Mouse (Mus musculus): ENCODE data around the gene Fam198b. TPM values are rescaled to one million over a fixed set of nuclear protein-coding genes. Genes with fewer than 3 reads are reported as not detected.
A peak's percentile ranks its signal among the peaks of the same experiment; 100 is the strongest.
"Not testable (repeated sequence)": the region's sequence is repeated elsewhere in the genome, so short reads cannot be mapped to it uniquely, and the experiment has no call there.

The Fam198b gene
- total RNA-seq, 2 experiments from 2014 or later, result 18.5 to 19.7 TPM

- intact Hi-C loops (cut with DNase I), result loop anchor here (2.0 kb wide), 1 partner anchor 27 kb away; no protein-coding TSS in a partner anchor
- DNase-seq, result no peak
Measured at GRCm38 (mm10) chr3:79914012-79914411, 29.7 kb downstream of the Fam198b start.

GRCm38 (mm10) chr3:79916185-79916584, 31.9 kb downstream of the Fam198b start:
- intact Hi-C loops (cut with DNase I), result no loop called here
- no peak for DNase-seq

GRCm38 (mm10) chr3:79918761-79919160, 34.4 kb downstream of the Fam198b start:
- intact Hi-C loops (cut with DNase I), result no loop called here
- DNase-seq, result no peak

DNA sequence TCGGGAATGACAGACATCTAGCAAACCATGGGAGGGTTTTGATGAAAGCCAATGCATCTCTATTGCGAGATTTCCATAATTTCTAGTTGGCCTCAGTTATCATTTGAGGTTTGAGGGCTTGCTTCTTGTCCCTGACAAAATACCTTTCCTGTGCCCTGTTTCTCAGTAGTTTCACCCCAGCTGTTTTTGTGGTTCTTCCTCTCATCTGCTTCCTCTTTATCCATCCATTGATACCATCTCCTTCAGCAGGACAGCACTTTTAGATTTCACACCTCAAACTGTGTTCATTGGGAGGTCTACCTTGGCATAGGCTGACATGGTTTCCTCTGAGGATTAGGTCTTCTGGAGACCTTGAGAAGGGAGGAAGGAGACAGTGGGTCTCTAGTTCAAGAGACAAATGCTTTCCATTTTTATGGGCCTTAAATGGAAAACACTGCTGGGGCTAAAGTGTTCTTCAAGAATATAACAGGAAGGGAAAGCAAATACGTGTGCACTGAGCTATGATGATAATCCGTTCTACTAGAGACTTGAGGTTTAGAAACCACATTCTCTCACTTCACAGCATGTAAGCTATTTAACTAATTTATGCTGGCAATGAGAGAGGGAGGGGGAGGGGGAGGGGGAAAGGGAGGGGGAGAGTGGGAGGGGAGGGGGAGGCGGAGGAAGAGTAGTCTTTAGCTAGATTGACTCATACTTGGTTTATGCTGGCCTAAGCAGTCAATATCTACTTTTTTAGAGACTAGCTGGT, 41.8 kb downstream of the Fam198b start:
- DNase-seq, result no peak
- intact Hi-C loops (cut with DNase I), result loop anchor here (5.0 kb wide), 1 partner anchor 39 kb away; no protein-coding TSS in a partner anchor

DNA sequence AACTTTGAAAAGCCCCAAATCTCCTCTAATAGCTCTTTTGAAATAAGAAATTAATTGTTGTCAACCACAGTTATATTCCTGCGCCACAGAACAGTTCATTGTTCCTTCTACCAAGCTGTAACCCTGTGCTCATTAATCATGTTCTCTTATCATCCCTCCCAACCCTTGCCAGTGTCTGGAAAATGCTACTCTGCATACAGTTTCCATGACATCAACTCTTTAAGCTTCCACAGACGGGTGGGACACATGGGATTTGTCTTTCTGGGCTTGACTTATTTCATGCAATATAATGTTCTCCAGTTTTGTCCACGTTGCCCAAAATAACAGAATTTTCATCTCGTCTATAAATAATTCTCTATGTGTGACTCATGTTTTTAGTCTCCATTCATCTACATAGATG, 42.7 kb downstream of the Fam198b start:
- DNase-seq, result no peak
- intact Hi-C loops (cut with DNase I), result loop anchor here (5.0 kb wide), 1 partner anchor 40 kb away; no protein-coding TSS in a partner anchor

- DNase-seq, result no peak
- intact Hi-C loops (cut with DNase I), result loop anchor here (5.0 kb wide), 1 partner anchor 41 kb away; no protein-coding TSS in a partner anchor
Measured at GRCm38 (mm10) chr3:79928409-79928808, 44.1 kb downstream of the Fam198b start.

GRCm38 (mm10) chr3:79930141-79930744, 45.9 kb downstream of the Fam198b start:
- intact Hi-C loops (cut with DNase I), result no loop called here
- no peak for DNase-seq

DNA sequence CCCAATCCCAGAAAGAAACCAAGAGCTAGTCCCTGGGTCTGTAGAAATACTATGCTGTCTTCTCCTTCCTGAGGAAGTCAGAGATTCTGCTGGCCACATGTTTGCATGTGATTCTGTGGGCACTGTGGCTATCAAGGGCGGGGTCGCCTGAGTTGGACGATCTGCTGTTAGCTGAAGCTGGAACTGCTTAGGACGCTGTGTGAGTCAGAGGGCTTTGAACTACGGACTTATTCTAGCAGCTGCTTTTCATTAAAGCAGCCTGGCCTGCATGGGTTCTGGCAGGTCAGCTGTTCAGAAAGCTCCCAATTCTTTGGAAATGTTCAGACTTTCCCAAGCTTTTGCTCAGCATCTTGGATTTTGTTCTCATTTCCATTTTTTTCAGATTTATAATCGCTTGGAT, 51.9 kb downstream of the Fam198b start:
- peak; percentile 50 to 56 for DNase-seq
- intact Hi-C loops (cut with DNase I), result no loop called here

DNA sequence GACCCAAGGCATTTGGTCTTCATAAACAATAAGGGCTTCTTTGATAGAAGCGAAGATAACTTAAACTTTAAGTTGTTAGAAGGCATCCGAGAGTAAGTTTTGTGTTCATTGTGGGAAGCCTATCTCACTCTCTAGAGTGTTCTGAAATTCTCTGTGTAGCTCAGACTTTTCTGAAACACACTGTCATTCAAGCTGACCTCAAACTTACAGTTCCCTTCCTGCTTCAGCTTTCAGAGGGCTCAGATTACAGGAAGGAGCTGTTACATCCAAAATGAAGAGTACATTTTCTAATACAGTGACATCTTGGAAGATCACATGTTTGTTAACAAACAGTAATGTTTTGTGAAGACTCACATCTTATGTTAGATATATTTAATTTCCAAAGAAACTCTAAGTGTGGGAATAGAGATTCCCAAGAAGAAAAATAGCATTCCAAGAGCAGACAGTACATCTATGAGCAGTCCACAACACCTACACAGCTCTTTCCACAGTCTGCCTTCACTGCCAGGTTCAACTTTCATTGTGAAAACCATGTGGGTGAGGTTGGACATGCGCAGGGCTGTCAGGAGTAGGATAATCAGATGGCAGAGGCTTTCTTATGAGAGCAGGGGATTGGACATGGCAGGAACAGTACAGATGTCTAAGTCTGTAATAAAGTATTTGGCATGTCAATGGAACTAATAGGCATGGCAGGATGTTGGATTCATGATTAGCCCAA, 52.6 kb downstream of the Fam198b start:
- intact Hi-C loops (cut with DNase I), result no loop called here
- DNase-seq, result no peak

DNA sequence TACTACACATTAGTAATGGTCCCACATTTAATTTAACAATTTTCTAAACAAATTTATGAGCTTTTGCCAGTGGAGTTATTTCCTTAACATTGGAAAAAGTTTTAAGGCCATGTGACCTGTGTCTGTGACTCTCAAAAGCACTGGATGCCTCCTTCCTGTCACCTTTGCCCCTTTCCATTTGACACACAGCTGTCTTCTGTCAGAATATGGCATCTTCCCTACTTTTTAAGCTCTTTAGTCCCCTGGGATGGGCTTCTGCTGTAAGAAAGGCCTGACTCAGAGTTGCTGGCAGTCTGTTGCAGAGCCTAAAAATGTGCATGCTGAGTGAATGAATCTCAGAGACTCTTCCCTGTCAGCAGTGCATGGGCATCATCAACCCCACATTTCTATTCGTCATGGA, 63.4 kb downstream of the Fam198b start:
- intact Hi-C loops (cut with DNase I), result loop anchor here (5.0 kb wide), 1 partner anchor 110 kb away; no protein-coding TSS in a partner anchor
- peak; percentile 34 to 54 for DNase-seq

DNA sequence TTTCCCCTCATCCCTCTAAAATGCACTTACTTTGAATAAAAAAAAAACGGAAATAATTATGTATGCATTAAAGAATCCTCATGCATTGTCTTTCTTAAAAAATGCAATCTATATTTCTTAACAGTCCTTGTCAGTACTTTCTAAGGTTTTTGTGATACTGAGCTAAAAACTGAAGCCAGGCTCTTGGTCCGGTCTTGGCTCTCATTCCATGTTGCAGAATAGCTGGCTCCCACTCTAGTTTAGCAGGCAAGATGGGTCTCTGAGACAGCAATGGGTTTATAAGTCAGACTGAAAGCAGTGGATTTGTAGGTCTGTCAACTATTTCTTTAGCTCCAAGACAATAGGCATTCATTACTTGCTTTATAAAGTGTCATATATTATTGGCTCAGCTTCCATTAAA, 63.8 kb downstream of the Fam198b start:
- DNase-seq, result no peak
- intact Hi-C loops (cut with DNase I), result loop anchor here (5.0 kb wide), 1 partner anchor 109 kb away; no protein-coding TSS in a partner anchor

- intact Hi-C loops (cut with DNase I), result no loop called here
Measured at GRCm38 (mm10) chr3:79953164-79953759, 68.9 kb downstream of the Fam198b start.

DNA sequence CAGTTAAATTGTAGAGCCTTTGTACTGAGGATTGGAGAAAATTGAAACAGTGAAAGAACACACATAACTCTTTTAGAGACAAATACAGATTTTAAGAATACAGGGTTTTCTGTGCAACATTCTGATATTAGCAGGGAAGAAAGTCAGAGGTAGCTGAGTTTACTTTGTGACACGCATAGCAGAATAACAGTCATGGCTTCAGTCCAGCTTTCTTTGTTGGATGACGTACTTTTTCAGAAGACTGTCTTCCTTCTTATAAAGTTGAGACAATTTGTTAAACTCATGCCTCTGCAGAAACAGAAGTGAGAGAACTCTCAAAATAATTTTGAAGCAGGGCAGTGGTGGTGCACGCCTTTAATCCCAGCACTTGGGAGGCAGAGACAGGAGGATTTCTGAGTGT, 70.9 kb downstream of the Fam198b start:
- intact Hi-C loops (cut with DNase I), result no loop called here
- DNase-seq, result no peak

More at GRCm38 (mm10) chr3:79953164-79953759, 68.9 kb downstream of the Fam198b start:
- DNase-seq, result no peak

DNA sequence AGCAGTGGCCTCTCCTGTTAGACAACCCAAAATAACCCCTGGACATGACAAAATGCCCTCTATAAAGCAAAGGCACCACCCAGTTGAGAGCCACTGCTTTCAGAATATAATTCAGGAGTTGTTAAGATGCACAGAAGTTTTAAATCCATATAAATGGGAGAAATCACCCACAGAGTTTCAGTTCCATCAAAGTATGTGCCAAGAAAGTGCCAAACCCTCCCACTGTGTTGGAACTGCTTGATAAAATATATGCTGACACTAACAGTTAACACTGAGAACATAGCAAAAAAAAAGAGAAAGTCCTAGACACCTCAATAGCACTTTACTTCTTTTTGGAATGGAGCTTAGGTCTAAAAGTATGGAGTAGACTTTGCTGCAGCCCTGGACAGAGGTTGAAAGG, 72.5 kb downstream of the Fam198b start:
- intact Hi-C loops (cut with DNase I), result no loop called here
- DNase-seq, result no peak

DNA sequence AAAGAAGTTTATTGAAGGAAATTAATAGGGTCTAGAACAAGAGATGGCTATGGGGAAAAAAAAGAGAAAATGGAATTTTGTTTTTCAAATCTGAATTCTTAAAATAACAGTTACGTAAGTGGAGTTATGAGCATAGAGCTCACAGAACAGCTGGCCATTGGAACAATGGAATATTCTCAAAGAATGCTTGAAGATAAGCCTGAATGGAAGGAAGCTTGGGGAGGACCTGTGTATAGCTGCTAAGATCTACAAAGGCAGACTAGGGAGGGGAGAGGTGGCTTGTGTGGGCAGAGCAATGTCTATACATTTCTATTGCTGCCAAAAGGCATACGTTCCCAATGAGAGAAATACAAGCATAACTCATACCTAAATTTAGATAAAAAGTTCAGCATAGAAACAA, 73.4 kb downstream of the Fam198b start:
- intact Hi-C loops (cut with DNase I), result no loop called here
- DNase-seq, result no peak

DNA sequence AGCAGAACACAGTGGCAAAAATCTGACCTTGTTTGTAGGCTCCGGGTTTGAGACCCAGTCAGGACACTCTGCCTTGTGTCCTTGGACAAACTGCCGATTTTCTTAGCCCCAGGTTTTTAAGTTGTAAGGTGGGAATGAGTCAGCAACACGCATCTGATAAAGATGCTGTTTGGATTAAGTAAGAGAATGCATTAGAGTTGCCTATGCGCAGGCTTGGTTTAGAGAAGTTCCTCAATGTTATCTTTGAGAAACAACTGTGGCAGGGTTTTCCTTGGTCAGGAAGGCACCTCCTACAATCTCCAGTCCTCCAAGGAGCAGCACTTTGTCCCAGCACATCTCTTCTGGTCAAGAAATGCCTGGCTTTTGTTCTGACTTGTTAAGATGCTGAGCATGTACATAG, 82.4 kb downstream of the Fam198b start:
- intact Hi-C loops (cut with DNase I), result no loop called here

DNA sequence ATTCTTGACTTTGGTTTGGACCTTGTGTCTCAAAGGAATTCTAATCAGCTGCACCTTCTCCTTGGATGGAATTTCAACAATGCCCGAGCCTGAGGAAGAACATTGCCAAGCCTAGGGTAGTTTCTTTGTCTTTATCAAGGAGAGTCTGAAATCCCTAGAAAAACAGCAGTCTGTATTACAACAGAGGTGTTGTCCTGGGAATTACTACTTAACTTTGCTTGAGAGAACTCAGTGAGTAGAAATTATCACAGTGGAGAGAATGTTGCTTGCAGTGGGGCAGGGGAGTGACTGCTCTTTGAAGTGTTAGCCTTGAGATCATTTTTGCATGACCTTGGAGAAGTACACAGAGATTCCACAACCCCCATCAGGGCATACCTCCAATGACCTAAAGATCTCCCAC, 83.0 kb downstream of the Fam198b start:
- DNase-seq, result no peak
- intact Hi-C loops (cut with DNase I), result no loop called here

More for the DNA sequence above, 82.4 kb downstream of the Fam198b start:
- DNase-seq, result no peak

- intact Hi-C loops (cut with DNase I), result no loop called here
- DNase-seq, result no peak
Measured at GRCm38 (mm10) chr3:79968426-79968825, 84.1 kb downstream of the Fam198b start.

GRCm38 (mm10) chr3:79969536-79969935, 85.2 kb downstream of the Fam198b start:
- DNase-seq; intact Hi-C loops (cut with DNase I): not testable (repeated sequence)

DNA sequence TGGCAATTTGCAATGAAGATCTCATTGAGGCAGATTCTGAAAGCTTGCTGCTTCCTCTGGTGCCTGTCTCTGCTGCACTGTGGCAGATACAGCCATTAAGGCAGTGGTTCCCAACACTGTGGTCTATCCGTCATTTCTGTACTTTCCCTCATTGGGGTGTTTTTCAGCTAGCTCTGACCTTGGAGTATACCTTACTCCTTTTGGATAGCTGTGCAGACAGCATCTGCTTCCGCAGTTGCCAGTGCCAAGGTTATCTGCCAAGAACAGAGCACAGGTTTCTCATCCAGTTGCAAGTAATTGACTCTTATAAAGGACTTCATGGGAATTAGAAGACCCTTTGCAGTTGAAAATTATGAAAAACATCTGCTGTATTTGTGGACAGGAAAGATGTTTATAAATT, 85.7 kb downstream of the Fam198b start:
- DNase-seq, result no peak
- intact Hi-C loops (cut with DNase I), result loop anchor here (5.0 kb wide), 1 partner anchor 83 kb away; no protein-coding TSS in a partner anchor

DNA sequence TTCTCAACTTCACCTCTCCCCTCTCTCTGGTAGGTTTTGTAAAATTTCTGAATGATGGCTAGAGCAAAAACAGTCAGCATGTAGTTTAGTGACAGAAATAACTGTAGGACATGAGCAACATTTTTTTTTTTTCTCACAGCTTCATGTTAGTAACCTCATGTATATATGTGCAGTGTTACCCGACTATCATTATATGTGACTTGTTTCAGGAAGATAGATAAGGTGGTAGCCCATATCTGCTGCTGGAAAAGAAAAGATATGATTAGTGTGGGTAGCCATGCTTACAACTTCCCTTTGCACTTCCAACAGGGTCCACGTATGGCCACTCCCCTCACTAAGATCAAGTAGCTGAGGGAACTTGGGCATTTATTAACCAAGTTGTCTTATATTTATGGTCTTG, 86.2 kb downstream of the Fam198b start:
- intact Hi-C loops (cut with DNase I), result loop anchor here (5.0 kb wide), 1 partner anchor 83 kb away; no protein-coding TSS in a partner anchor
- no peak for DNase-seq

Measured in heart, postnatal 36 days (tissue).